Mouse (Mus musculus) liver, embryonic 15.5 days (tissue): ENCODE results near the gene Zfp628. TPM values are rescaled to one million over a fixed set of nuclear protein-coding genes. Genes with fewer than 3 reads are reported as not detected.
A peak's percentile ranks its signal among the peaks of the same experiment; 100 is the strongest.

ENCODE experiments used
- ATAC-seq: fragments of 200-750 bp; cut with Nextera tagmentation; 2 replicates; pipeline ENCODE4 v1.8.0; 2017; ENCODE audit warnings: moderate number of reproducible peaks, mild to moderate bottlenecking, moderate library complexity; ENCODE audit not compliant: insufficient read depth
- H3K27ac ChIP-seq: fragments of 300-500 bp; sonication (generic); replicated peaks from 2 replicates; pipeline ENCODE4 v1.5.1; 2015; ENCODE audit warnings: mild to moderate bottlenecking, inconsistent platforms
- H3K27me3 ChIP-seq: fragments of 300-500 bp; sonication (generic); 2 replicates; pipeline ENCODE4 v1.6.1; 2015; ENCODE audit warnings: mild to moderate bottlenecking, inconsistent platforms
- H3K36me3 ChIP-seq: fragments of 300-500 bp; sonication (generic); replicated peaks from 2 replicates; pipeline ENCODE4 v1.6.1; 2015; ENCODE audit warnings: moderate library complexity, mild to moderate bottlenecking, inconsistent platforms
- H3K4me1 ChIP-seq: fragments of 300-500 bp; sonication (generic); replicated peaks from 2 replicates; pipeline ENCODE4 v1.6.1; 2015; ENCODE audit warnings: inconsistent platforms
- H3K4me2 ChIP-seq: fragments of 300-500 bp; sonication (generic); 2 replicates; pipeline ENCODE4 v1.6.1; 2015; ENCODE audit warnings: moderate library complexity, mild to moderate bottlenecking, inconsistent platforms
- H3K4me3 ChIP-seq: fragments of 300-500 bp; sonication (generic); replicated peaks from 2 replicates; pipeline ENCODE4 v1.5.1; 2015; ENCODE audit warnings: mild to moderate bottlenecking, inconsistent platforms
- H3K9ac ChIP-seq: fragments of 300-500 bp; sonication (generic); 2 replicates; pipeline ENCODE4 v1.6.1; 2015; ENCODE audit warnings: moderate library complexity, mild to moderate bottlenecking, inconsistent platforms
- H3K9me3 ChIP-seq: fragments of 300-500 bp; sonication (generic); replicated peaks from 2 replicates; pipeline ENCODE4 v1.6.1; 2016; ENCODE audit warnings: inconsistent platforms
- WGBS: fragments of 180-500 bp; shearing (Covaris S2); methylation state at CpG from one replicate; pipeline ENCODE4 v1.1.7; 2015; ENCODE audit warnings: mixed read lengths; ENCODE audit not compliant: insufficient replicate concordance; 5-methylcytosine and 5-hydroxymethylcytosine counted together
- polyA plus RNA-seq: library from polyadenylated mRNA; unstranded; fragments of >200 nt; fragmentation: Nextera tagmentation; extraction: Ambion mirVana; gene quantifications from 2 replicates; pipeline ENCODE4 v1.2.1, GENCODE M21; 2015

Gene Zfp628
- polyA plus RNA-seq, 1 experiment from 2014 or later = 1.7 TPM

GRCm38 (mm10) chr7:4918681-4919080 is 3.7 kb downstream of the Zfp628 start:
- Histone ChIP-seq H3K4me1 (peaks cover 50% of the 10 kb centered on the region), H3K4me3 (no peak overlapping the region), H3K4me2 (no peak overlapping the region), H3K27me3 (peaks cover 24% of the 10 kb centered on the region), H3K9ac (no peak overlapping the region), H3K27ac (no peak overlapping the region), H3K36me3 (peaks cover 36% of the 10 kb centered on the region), H3K9me3 (no peaks in the 10 kb centered on the region)
- WGBS = 87% methylated on average over 15 of the region's 15 CpGs
- ATAC-seq = no peak

- Histone ChIP-seq H3K4me3 (no peak overlapping the region), H3K36me3 (peaks cover 36% of the 10 kb centered on the region)
Observed at GRCm38 (mm10) chr7:4919096-4919495, 4.1 kb downstream of the Zfp628 start.

GRCm38 (mm10) chr7:4919971-4920370 is 5.0 kb downstream of the Zfp628 start:
- ATAC-seq = no peak

More at GRCm38 (mm10) chr7:4919096-4919495, 4.1 kb downstream of the Zfp628 start:
- Histone ChIP-seq H3K27me3 (peaks cover 28% of the 10 kb centered on the region), H3K9me3 (no peaks in the 10 kb centered on the region), H3K4me2 (no peak overlapping the region), H3K4me1 (peaks cover 54% of the 10 kb centered on the region), H3K9ac (no peak overlapping the region), H3K27ac (no peak overlapping the region)
- ATAC-seq = no peak
- WGBS = 86% methylated on average over 21 of the region's 21 CpGs

GRCm38 (mm10) chr7:4920496-4920895 is 5.5 kb downstream of the Zfp628 start:
- Histone ChIP-seq H3K27me3 (peaks cover 42% of the 10 kb centered on the region), H3K4me2 (no peak overlapping the region), H3K4me3 (no peak overlapping the region), H3K9me3 (no peaks in the 10 kb centered on the region), H3K36me3 (peaks cover 36% of the 10 kb centered on the region), H3K4me1 (peaks cover 47% of the 10 kb centered on the region), H3K9ac (no peak overlapping the region), H3K27ac (no peak overlapping the region)
- no peak for ATAC-seq
- WGBS = 88% methylated on average over 19 of the region's 19 CpGs

More at GRCm38 (mm10) chr7:4919971-4920370, 5.0 kb downstream of the Zfp628 start:
- Histone ChIP-seq H3K4me3 (no peak overlapping the region), H3K27ac (no peak overlapping the region), H3K36me3 (peaks cover 36% of the 10 kb centered on the region), H3K27me3 (peaks cover 37% of the 10 kb centered on the region), H3K9me3 (no peaks in the 10 kb centered on the region), H3K4me1 (peaks cover 48% of the 10 kb centered on the region), H3K9ac (no peak overlapping the region), H3K4me2 (no peak overlapping the region)
- 84% methylated on average over 21 of the region's 21 CpGs for WGBS

- no peak overlapping the region for H3K4me3 ChIP-seq
- no peaks in the 10 kb centered on the region for H3K9me3 ChIP-seq
- H3K27ac ChIP-seq = no peak overlapping the region
- peaks cover 36% of the 10 kb centered on the region for H3K36me3 ChIP-seq
- H3K4me1 ChIP-seq = peaks cover 40% of the 10 kb centered on the region
- H3K4me2 ChIP-seq = peak overlapping the region; percentile 10; the same call in 1 of the 2 replicates
- no peak for ATAC-seq
- 31% methylated on average over 23 of the region's 23 CpGs for whole genome bisulfite sequencing
- H3K9ac ChIP-seq = no peak overlapping the region
- H3K27me3 ChIP-seq = peaks cover 49% of the 10 kb centered on the region
Observed at GRCm38 (mm10) chr7:4920976-4921823, 6.2 kb downstream of the Zfp628 start.

GRCm38 (mm10) chr7:4921824-4922482 is 6.9 kb downstream of the Zfp628 start, which contains the start of gene Nat14:
TSS of gene Nat14 (plus strand) at chr7:4922028.
- Histone ChIP-seq H3K36me3 (peaks cover 36% of the 10 kb centered on the region), H3K27me3 (peaks cover 56% of the 10 kb centered on the region), H3K27ac (no peak within 1 kb of the TSS), H3K4me2 (peak within 1 kb of the TSS; percentile 43), H3K9me3 (no peaks in the 10 kb centered on the region), H3K9ac (no peak within 1 kb of the TSS), H3K4me1 (peaks cover 33% of the 10 kb centered on the region), H3K4me3 (no peak within 1 kb of the TSS)
- WGBS = 24% methylated on average over 8 of the region's 8 CpGs
- no peak for ATAC-seq

- ATAC-seq = no peak
- Histone ChIP-seq H3K27ac (no peak overlapping the region), H3K9me3 (no peaks in the 10 kb centered on the region), H3K36me3 (peaks cover 33% of the 10 kb centered on the region), H3K4me3 (no peak overlapping the region), H3K4me2 (peak overlapping the region; percentile 43), H3K4me1 (peaks cover 29% of the 10 kb centered on the region), H3K9ac (no peak overlapping the region), H3K27me3 (peaks cover 61% of the 10 kb centered on the region)
- 2% methylated on average over 14 of the region's 14 CpGs for WGBS
Observed at GRCm38 (mm10) chr7:4922508-4922907, 7.5 kb downstream of the Zfp628 start.

GRCm38 (mm10) chr7:4922931-4923565 is 8.0 kb downstream of the Zfp628 start:
- no peak overlapping the region for H3K4me3 ChIP-seq
- H3K27ac ChIP-seq = no peak overlapping the region
- H3K4me1 ChIP-seq = peaks cover 29% of the 10 kb centered on the region
- H3K4me2 ChIP-seq = peak overlapping the region; percentile 43
- no peaks in the 10 kb centered on the region for H3K9me3 ChIP-seq
- peaks cover 61% of the 10 kb centered on the region for H3K27me3 ChIP-seq
- ATAC-seq = no peak
- no peak overlapping the region for H3K9ac ChIP-seq
- H3K36me3 ChIP-seq = peaks cover 29% of the 10 kb centered on the region
- 4% methylated on average over 14 of the region's 14 CpGs for WGBS

- Histone ChIP-seq H3K9me3 (no peaks in the 10 kb centered on the region), H3K4me1 (peaks cover 29% of the 10 kb centered on the region), H3K27me3 (peaks cover 61% of the 10 kb centered on the region), H3K9ac (no peak overlapping the region), H3K4me2 (peak overlapping the region; percentile 29; the same call in 1 of the 2 replicates), H3K27ac (no peak overlapping the region), H3K4me3 (no peak overlapping the region), H3K36me3 (peaks cover 22% of the 10 kb centered on the region)
- ATAC-seq = no peak
- WGBS = 8% methylated on average over 37 of the region's 37 CpGs
Observed at GRCm38 (mm10) chr7:4923586-4924364, 8.8 kb downstream of the Zfp628 start.

- H3K27me3 ChIP-seq = peaks cover 61% of the 10 kb centered on the region
- peaks cover 15% of the 10 kb centered on the region for H3K36me3 ChIP-seq
- 0% methylated on average over 4 of the region's 4 CpGs for WGBS
- no peak overlapping the region for H3K27ac ChIP-seq
- no peak overlapping the region for H3K9ac ChIP-seq
- no peaks in the 10 kb centered on the region for H3K9me3 ChIP-seq
- H3K4me3 ChIP-seq = no peak overlapping the region
- H3K4me1 ChIP-seq = peaks cover 29% of the 10 kb centered on the region
- H3K4me2 ChIP-seq = 0 out of 2 replicates have a peak overlapping the region, but pooled peaks have one; percentile 29
- no peak for ATAC-seq
Observed at GRCm38 (mm10) chr7:4924483-4924882, 9.5 kb downstream of the Zfp628 start.
